Mouse (Mus musculus) right cerebral cortex, adult 2 months (tissue): ENCODE measurements at regions not wholly inside any gene's neighbourhood (a gene's known extent, or its start where the extent isn't known, plus 50 kb on each side); places are given as distances from the start of the nearest gene placed in this dataset.
A peak's percentile ranks its signal among the peaks of the same experiment; 100 is the strongest.

ENCODE experiments used
- DNase-seq, 2 experiments: peaks; one replicate each; pipeline ENCODE4 v3.0.0; 2021 to 2022; ENCODE audit warnings: low spot score in 2 of 2

DNA sequence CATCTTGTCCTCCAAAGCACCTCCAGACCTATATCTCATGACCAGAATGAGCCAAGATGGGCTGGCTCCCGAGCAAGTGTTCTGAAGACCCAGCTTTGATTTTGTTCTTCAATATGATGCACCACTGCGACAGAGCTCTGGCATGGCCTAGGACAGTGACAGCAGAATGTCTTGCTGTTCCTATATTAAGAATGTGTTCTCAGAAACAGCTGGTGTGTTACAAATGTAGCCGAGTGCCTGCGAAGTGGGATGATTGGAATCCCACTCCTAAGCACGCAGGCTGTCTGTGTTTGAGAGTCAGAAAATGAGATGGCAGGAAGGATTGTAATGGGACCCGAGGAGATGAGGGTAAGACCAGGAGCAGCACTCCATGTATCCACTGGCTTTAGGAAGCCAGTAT lies 355.1 kb upstream of the Smarca2 start:
- DNase-seq: peak; percentile 59 to 65

DNA sequence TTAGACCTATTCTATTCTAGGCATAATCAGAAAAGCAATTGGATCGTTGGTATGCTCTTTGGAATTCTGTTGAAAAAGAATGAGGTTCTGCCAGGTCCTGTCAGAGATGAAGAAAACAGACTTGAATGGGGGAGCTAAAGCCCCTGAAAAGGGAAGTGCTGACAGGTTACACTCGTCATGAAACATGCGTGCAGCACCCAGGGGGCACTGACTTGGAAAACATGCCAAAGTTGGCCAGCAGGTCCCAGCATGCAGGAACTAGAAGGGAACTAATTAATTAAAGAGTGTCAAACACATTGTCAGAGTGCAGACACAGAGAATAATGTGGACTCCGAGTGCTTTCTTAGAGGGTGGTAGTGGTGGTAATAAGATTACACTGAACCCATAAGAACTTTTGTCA lies 346.2 kb upstream of the Smarca2 start:
- no peak for DNase-seq

DNA sequence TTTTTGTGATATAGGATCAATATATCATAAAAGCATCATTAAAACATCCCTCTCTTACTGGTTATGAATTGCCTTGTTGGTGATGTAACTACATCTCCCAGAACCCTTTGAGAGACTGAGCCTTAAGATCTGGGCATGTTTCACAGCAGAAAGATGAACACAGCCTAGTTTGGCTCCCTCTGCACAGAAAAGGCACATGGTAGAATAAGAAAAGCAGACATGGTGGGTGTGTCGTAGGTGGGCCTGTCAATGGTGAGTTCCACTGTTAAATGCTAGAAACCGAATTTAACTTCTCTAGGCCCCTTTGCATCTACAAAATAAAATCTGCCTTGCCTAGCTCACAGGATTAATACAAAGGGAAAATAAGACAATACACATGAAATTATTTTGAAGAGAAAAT lies 343.3 kb upstream of the Smarca2 start:
- peak; percentile 51 to 63 for DNase-seq

DNA sequence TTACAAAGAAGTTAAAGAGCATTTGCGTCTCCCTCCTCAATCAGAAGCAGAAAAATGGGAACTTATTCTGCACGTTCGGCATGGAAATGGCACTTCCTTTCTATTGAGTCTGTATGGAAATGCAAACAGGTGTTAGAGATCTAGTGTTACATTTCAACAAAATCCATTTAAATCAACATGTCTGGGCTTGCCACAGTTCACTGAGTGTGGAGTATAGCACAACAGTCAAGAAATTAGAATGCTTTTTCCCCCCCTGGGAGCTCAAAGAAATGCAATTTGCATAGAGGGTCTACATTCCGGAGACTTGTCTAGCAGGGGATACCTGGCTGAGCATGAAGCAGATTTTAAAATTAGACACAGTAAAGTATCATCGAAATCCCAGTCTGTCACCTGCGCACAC lies 308.5 kb upstream of the Smarca2 start:
- DNase-seq: no peak

DNA sequence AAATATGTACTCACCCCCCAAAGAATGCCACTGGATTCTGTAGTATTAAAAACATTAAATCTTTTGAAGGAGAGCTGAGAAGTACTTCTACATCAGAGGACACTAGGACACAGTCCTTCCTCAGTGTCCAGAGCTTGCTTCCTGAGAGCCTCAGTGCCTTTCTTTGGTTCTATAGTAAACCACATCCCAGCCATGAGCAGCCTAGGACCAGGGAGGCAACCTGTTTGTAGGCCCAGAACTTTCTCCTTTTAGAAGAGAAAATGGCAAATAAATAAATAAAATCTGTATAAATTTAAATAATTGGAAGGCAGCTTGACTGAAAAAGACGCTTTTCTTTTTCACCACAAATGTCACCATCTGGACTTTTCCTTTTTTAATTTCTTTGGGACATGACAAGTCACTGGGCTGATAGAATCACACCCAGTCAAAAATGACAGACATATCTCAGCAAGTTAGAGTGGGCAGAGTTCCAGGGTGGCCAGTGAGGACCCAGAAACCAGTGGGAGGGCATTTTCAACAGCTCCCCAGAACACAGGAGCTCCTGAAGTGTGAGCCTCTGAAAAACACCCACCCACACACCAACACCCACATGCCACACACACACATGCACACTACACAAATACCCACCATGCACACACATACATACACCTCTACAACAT lies 296.2 kb upstream of the Smarca2 start:
- peak; percentile 43 to 51 for DNase-seq

DNA sequence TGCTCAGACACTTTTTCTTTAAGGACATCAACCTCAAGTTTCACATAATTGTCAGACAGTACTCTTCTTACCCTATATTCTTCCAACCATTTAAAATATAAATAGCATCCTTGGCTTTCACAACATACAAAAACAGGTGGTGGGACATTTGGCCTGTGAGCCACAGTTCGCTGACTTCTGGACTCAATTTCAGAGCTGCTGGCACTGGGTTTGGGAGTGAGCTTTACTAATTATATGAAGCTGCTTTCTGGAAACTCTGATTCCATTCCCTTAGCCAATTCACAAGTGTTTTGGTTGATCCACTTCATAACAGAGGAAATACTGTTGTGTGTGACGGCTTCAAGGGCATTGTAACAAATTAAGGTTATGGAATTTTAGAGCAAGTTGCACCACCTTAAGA lies 285.9 kb upstream of the Smarca2 start:
- DNase-seq: no peak

DNA sequence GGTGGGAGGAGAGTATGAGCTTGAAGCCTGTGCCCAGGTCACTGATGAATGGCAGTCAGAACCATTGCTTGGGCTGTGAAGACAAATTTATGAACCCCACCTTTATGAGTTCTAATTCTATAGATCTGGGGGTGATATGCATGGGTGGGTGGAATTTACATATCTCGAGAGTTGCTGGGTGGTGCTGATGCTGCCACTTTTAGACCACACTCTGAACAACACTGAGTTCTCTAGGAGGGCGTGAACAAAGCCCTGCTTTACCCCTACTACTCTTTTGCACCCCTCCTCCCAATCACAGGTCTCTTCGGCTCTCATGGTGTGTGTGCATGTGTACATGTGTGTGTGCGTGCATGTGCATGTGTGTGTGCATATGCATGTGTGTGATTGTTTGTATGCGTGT lies 281.2 kb upstream of the Smarca2 start:
- no peak for DNase-seq

DNA sequence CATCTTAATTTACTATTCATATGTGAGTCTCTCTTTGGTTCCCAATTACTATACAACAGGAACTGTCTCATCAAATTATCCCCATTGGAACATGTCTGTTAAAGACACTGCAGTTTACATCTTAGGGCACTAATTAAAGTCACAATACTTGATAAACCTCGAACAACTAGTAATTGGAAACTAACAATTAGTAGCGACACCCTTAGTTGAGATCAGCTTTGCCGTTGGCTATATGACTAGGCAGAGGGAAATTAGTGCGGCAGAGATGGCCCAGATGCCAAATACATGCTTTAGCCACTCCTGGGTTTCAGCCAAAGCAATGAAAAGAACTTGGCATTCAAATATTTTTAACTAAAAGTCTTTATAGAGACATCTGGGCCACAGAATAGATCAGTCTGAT lies 265.7 kb upstream of the Smarca2 start:
- no peak for DNase-seq

DNA sequence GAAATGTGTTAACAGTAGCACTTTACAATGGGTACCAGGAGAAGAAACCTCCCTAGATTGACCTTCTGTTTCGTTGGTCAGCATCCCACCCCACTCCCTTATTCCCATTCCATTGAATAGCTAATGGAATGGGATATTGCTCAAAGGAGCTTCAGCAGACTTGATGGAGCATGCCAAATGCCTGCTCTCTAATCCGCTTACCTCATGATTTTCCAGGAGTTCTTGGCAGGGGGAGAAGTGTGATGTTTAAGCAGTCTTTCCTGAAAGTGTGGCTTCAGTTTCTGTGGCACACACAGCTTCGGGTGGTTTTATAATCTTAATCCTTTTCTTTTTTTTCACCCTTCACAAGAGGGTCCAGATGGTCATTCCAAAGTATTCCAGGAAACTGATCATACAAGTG lies 264.7 kb upstream of the Smarca2 start:
- DNase-seq: no peak

DNA sequence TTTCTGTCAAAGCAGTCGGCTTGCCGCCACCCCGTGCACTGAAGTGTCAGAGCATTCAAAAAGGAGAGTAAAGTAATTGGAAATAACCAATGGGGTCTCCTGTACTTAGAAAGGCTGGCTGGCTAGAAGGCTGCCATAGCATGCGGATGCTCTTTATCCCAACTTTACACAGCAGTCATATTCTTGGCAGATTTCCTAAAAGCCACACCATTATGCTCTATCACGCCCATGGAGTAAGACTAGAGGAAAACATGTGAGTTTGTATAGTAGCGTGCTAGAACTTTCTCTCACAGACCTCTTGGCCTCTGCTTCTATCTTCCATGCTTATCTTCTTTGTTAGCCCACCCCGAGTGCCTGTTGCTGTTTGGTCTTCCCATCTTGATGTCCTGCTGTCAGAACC lies 249.8 kb upstream of the Smarca2 start:
- DNase-seq: no peak

DNA sequence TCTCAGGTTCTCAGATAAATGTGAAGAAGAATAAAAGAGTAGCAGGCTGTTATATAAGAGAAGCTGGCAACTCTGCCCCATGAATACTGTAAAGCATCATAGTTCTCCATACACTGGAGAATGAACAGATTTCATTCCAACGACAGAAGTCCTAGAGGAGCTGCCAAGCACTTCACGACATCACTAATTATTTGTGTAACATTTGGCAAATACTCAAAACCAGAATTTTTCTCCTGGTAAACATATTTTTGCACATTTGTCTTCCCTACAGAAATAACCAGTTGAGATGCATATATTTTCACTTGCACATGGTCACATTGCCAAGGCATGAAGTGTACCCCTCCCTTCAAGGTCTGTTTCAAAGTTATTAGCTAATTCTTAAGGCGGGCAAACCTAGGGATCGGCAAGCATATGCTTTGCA lies 220.9 kb upstream of the Smarca2 start:
- DNase-seq: no peak

DNA sequence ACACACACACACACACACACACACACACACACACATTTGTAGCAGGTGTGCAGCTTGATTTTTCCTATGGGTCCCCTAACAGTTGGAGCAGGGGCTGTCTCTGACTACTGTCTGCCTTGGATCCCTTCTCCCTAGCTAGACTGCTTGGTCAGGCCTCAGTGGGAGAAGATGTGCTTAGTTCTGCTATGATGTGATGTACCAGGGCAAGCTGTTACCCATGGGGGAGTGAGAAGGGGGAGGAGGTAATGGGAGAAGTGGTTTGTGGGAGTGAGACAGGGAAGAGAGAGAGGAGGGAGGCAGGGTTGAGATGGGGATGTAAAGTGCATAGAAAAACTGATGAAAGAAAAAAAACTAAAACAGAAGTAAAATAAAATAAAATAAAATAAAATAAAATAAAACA lies 218.8 kb upstream of the Smarca2 start:
- DNase-seq: no peak

DNA sequence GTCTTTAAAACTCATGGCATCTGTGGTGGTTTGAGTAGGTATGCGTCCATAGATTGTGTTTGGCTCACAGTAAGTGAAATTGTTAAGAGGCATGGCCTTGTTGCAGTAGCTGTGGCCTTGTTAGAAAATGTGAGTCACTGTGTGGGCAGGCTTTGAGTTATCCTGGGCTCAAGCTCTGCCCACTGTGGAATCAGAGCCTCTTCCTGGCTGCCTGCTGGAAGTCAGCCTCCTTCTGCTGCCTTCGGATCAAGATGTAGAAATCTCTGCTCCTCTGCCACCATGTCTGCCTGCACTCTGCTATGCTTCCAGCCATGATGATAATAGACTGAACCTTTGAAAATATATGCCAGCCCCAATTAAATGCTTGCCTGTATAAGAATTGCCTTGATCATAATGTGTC lies 192.2 kb upstream of the Smarca2 start:
- peak; percentile 4 to 11 for DNase-seq

DNA sequence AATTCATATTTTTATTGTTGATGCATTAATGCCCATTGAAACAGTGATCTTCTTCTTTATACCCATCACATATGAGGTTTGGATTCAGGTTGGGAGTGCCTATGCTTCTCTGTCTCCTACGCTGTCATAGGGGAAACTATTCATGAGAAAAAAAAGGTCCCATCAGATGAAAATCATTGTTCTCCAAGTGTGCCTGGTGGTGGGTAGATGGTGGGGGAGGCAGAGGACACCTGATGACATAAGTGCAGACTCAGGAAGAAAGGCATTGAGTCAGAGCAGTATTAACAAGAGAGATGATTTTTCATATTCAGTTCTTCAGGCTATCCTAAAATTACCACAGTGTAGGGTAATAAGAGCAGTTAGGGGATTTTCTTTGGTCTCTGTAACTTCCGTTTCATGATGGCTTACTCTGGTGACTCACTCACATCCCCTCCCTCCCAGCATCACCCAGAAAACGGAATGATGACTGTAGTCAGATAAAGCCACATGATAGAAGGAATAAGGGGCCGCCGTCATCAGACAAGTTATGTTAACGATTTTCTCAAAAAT lies 190.3 kb upstream of the Smarca2 start:
- no peak for DNase-seq

DNA sequence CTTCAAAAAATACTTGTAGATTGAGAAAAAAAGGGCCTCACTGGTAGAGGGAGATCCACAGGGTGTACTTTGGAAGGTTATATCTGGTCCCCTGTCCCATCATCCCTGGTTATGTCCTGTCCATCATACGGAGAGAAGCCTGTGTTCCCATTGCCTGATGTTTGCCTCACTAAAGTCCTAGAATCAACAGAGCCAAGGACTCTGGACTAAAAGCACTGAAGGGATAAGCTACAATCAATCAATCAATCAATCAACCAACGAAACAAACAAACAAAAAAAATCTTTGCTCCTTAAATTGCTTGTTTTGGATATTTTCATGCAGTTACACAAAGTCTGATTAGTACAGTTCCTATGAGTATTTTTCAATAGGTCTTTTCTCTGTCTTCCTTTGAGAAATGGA lies 185.1 kb upstream of the Smarca2 start:
- DNase-seq: no peak

DNA sequence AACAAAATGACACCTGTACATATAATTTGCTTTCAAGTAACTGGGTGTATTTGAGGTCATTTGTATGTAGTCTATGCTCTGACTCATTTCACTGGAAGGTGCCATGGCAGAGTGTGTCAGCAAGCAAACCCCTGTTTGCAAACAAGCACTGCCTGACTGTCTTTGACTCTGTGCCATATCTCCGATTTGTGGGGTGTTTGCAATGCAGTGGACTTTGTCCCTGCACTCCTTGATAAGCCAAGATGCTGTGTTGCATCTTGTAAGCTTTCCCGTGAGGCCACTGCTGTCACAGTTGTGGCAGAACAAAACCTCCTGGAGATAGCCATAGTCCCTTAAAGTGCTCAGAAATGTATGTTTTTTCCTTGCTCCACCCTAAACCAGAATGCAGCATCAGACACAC lies 165.7 kb upstream of the Smarca2 start:
- no peak for DNase-seq

DNA sequence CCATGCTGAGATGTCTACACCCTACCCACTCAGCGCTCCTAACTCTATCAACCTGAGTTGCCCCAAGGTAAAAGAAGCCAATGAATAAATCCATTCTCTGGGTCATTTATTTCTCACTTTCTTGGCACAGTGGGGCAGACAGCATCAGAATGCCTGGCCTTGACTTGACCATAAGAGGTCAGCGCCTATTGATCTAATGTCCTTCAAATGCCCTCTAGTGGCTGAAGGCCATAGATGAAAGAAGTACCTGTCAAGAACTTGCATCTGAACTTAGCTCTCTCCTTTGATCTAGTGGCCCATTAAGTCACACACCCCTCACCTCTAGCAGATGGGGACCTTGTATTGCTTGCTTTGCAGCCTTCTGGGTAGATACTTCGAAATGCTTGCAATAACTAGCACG lies 159.5 kb upstream of the Smarca2 start:
- DNase-seq: no peak

DNA sequence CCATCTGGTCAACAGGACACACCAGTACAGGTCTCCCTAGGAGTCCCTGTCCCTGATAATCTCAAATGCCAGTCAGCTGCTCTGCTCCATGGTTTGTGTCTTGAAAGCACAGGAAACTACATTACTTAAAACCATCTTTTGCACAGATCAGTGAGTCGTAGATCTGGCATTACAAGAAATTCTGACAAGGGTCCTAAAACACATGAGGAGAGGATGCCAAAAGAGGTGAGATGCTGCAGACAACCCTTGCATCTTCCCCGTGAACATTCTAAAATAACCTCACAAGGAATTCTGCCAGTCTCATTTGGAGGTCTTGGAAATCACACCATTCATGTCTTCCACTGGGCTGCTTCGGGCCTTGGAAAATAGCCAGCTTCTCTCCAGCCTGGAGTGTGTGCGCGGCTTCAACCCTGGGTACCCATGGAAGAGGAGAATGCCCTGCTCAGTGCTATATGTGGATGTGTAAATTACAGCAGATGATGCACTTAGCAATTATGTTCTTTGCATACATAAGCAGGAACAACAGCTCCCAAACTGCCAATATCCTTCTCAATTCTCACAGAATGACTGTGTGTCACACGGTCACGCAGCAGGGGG lies 157.3 kb upstream of the Smarca2 start:
- no peak for DNase-seq

DNA sequence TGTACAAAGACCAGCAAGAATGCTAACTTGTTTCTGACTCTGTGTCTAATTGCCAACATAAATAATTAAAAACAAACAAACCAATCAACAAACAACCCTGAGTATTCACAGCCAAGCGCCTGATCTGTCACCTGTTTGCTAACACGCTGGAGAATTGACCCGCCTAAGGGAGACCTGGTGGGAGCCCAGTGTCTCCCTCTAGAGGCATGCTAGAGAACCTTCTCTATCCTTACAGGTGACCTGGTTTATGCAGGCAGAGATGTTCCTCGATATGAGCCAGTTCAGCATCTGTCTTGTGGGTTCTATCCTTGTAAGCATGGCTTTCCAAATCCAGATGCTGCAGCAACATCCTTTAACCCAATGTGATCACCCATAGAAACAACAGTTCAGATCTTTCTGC lies 143.1 kb upstream of the Smarca2 start:
- DNase-seq: no peak

DNA sequence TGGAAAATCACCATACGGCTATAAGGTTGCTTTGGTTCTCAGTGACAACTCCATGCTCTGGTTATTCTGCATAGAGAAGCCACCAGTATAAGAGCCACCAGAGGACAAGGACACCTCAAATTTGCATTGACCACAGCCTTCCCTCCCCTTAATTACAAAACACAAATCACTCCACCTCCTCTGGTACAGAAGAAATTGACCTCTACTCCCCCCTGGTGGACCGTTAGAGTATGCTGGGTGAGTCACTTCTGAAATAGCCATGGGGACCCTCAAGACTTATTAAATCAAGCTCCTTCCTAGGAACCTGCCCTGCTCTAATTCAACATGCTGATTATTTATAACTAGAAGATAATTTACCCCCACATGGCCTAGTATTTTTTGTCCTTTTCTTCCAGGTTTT lies 139.6 kb upstream of the Smarca2 start:
- DNase-seq: peak; percentile 22

DNA sequence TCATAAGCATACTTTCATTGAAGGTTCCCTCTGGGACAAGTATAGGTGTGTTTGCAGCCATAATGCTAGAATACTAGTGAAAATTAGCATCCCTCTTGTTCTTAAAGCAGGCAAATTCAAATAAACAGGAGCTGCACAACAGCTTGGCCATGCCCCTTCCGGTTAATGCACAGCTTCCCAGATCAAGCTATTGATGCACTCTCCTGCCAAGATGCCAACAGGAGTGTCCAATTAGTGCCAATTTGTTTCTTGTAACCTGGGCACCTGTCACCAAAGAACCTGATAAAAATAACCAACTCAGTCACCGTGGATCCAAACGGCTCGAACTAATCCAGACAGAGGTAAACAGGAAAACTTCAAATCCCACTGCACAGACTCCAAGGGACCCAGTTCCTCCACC lies 138.6 kb upstream of the Smarca2 start:
- DNase-seq: no peak

DNA sequence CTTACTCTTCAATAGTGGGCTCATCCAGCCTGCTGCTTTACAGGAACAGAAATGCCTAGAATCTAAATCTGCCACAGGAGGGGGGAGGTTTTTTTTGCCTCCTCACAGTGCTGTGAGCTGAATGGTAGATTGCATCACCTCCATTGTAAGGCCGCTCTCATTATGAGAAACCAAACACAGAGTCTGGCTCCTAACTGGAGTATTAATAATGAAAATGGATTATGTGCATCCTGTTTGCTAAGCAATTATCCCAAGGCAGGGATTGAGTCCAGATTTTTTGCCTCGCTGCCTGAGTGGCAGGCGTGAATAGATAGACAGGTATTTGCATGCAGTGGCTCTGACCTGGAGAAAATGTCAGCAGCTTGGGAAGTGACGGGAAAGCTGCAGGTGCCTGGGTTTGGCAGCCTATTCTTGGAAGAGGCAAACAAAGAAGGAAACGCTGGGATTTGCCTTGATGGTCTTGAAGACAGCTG lies 137.6 kb upstream of the Smarca2 start:
- peak; percentile 11 to 22 for DNase-seq

DNA sequence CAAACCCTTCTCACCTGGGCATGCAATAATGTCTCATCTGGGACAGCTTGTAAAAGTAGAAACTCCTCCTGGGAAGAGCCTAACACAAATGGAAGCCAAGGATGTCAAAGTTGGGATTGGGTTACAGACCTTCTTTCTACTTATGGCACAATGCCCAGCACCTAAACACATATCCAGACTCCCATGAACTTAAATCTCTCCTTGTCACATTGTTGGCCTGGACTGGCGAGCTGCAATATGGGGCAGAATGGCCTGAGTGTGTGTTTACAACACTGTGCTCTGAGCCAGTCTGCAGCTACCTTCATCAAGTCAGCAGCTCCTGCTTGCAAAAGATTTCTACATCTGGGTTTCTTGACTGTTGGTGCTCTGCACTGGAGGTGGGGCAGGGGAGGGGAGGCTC lies 132.2 kb upstream of the Smarca2 start:
- DNase-seq: no peak

DNA sequence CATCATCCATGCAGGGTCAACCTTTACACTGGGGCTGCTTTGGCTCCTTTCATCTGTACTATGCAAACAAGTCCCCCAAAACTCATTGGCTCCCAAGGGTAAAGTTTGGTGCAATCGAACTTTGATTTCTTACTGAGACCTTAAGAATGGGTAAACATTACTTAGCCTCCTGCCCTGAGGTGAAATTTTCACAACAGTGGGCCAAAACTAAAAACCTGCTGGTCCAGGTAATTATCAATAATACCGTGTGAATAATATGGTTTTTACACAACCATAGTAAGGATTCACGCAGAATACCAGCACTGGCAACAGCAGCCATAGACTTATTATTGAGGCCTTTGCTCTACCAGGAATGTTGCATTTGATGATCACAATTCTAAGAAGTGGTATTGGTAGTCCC lies 131.6 kb upstream of the Smarca2 start:
- no peak for DNase-seq
